Mouse (Mus musculus): ENCODE measurements at regions not wholly inside any gene's neighbourhood (a gene's known extent, or its start where the extent isn't known, plus 50 kb on each side); places are given as distances from the start of the nearest gene placed in this dataset.

DNA sequence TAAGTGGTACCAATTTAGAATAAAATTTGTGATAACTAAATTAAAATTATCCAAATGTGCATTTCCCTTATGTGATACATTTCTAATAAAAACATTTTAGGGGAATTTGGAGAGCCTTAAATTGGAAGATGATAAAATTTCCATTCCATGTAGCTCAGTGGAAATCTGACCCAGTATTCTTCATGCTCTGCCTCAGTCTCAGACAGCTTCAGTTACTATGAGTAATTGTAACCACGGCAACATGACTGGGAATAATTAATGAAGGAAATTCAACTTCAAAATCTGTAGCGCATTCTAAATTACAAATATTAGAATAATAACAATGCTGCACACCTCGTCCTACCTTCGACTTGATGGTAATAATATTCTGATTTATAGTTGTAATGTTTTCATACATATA is 350.8 kb upstream of the Negr1 start:
- TF ChIP-seq POLR2A (IDR thresholded peaks at IDR 0.05; ENCODE audit: low read depth, low read length): no peak
- TF ChIP-seq CTCF (conservative IDR thresholded peaks at IDR 0.05; ENCODE audit: insufficient read depth, insufficient read length, low read depth, low read length): no peak
